Mouse (Mus musculus) common myeloid progenitor, adult 5-6 weeks (primary cell): ENCODE measurements around the gene Trim25. TPM values are rescaled to one million over a fixed set of nuclear protein-coding genes. Genes with fewer than 3 reads are reported as not detected.
A peak's percentile ranks its signal among the peaks of the same experiment; 100 is the strongest.
"Not testable (repeated sequence)": the region's sequence is repeated elsewhere in the genome, so short reads cannot be mapped to it uniquely, and the experiment has no call there.

Experiments used
- ATAC-seq: replicated peaks from 2 replicates; pipeline ENCODE4 v1.8.0; 2016; ENCODE audit warnings: low read depth, mild to moderate bottlenecking, moderate TSS enrichment, inconsistent platforms; ENCODE audit not compliant: poor library complexity, severe bottlenecking
- total RNA-seq: library from RNA; stranded (forward); fragments of 200-1000, 187-1606 nt; gene quantifications from 2 replicates; pipeline ENCODE4 v1.2.3, GENCODE M21; 2017

Gene Trim25
- total RNA-seq, 1 experiment from 2014 or later: 28.0 TPM

- ATAC-seq: no peak
Measured at GRCm38 (mm10) chr11:89020681-89021305, 21.6 kb downstream of the Trim25 start.

- no peak for ATAC-seq
Measured at GRCm38 (mm10) chr11:89021687-89022086, 22.5 kb downstream of the Trim25 start.

- no peak for ATAC-seq
Measured at GRCm38 (mm10) chr11:89022120-89022731, 23.1 kb downstream of the Trim25 start.

- no peak for ATAC-seq
Measured at GRCm38 (mm10) chr11:89023477-89023876, 24.3 kb downstream of the Trim25 start.

- peak; percentile 79 for ATAC-seq
Measured at GRCm38 (mm10) chr11:89024181-89024881, 25.2 kb downstream of the Trim25 start.

- no peak for ATAC-seq
Measured at GRCm38 (mm10) chr11:89025603-89026002, 26.4 kb downstream of the Trim25 start.

GRCm38 (mm10) chr11:89026117-89026516 lies 26.9 kb downstream of the Trim25 start:
- ATAC-seq: no peak

- ATAC-seq: peak; percentile 20
Measured at GRCm38 (mm10) chr11:89027955-89028361, 28.8 kb downstream of the Trim25 start.

- ATAC-seq: peak; percentile 68
Measured at GRCm38 (mm10) chr11:89028871-89029405, 29.8 kb downstream of the Trim25 start.

GRCm38 (mm10) chr11:89030552-89030951 lies 31.4 kb downstream of the Trim25 start:
- ATAC-seq: no peak

- ATAC-seq: no peak
Measured at GRCm38 (mm10) chr11:89031189-89031588, 32.0 kb downstream of the Trim25 start.

- ATAC-seq: no peak
Measured at GRCm38 (mm10) chr11:89034592-89034991, 35.4 kb downstream of the Trim25 start.

GRCm38 (mm10) chr11:89035552-89035951 lies 36.4 kb downstream of the Trim25 start:
- ATAC-seq: no peak

- ATAC-seq: no peak
Measured at GRCm38 (mm10) chr11:89038496-89038895, 39.3 kb downstream of the Trim25 start.

GRCm38 (mm10) chr11:89039325-89039724 lies 40.1 kb downstream of the Trim25 start:
- ATAC-seq: peak; percentile 83

GRCm38 (mm10) chr11:89041073-89041472 lies 41.9 kb downstream of the Trim25 start:
- ATAC-seq: not testable (repeated sequence)

- no peak for ATAC-seq
Measured at GRCm38 (mm10) chr11:89043046-89043445, 43.9 kb downstream of the Trim25 start.

GRCm38 (mm10) chr11:89045501-89045900 lies 46.3 kb downstream of the Trim25 start:
- not testable (repeated sequence) for ATAC-seq

- ATAC-seq: no peak
Measured at GRCm38 (mm10) chr11:89046021-89046420, 46.8 kb downstream of the Trim25 start.

GRCm38 (mm10) chr11:89051767-89052166 lies 52.6 kb downstream of the Trim25 start:
- ATAC-seq: 0 out of 2 replicates have a peak, but pooled peaks have one; percentile 25
